Mouse (Mus musculus) spleen, adult 2 months (tissue): Measurements from ENCODE around the gene Zmiz1. TPM values are rescaled to one million over a fixed set of nuclear protein-coding genes. Genes with fewer than 3 reads are reported as not detected.

Experiments used
- DNase-seq, 2 experiments: peaks; one replicate each; pipeline versions ENCODE4 v3.0.0 to v3.0.0-alpha.2; 2012 to 2021; ENCODE audit warnings: low spot score in 2 of 2, low read depth in 1 of 2
- H3K27ac ChIP-seq: fragments of 200-500 bp; 2 replicates; pipeline ENCODE4 v1.5.1; 2012; ENCODE audit warnings: low read length, inconsistent platforms; ENCODE audit not compliant: insufficient read depth
- H3K27me3 ChIP-seq: fragments of 200-500 bp; 2 replicates; pipeline ENCODE4 v1.6.1; 2012; ENCODE audit warnings: mild to moderate bottlenecking, moderate library complexity, low read length, inconsistent platforms; ENCODE audit not compliant: control insufficient read depth, insufficient read depth
- H3K36me3 ChIP-seq: fragments of 200-500 bp; 2 replicates; pipeline ENCODE4 v1.6.1; 2012; ENCODE audit warnings: mild to moderate bottlenecking, low read length, inconsistent platforms; ENCODE audit not compliant: control insufficient read depth, insufficient read depth
- H3K4me1 ChIP-seq: fragments of 200-500 bp; 2 replicates; pipeline ENCODE4 v1.6.1; 2011; ENCODE audit warnings: inconsistent platforms; ENCODE audit not compliant: control insufficient read depth, insufficient read depth, insufficient read length
- H3K4me3 ChIP-seq: fragments of 200-500 bp; 2 replicates; pipeline ENCODE4 v1.5.1; 2011; ENCODE audit warnings: mild to moderate bottlenecking, inconsistent platforms; ENCODE audit not compliant: insufficient read depth, insufficient read length; ENCODE audit errors: extremely low read depth
- CTCF ChIP-seq: fragments of 200-500 bp; IDR thresholded peaks from 2 replicates; pipeline ENCODE4 v1.5.1; 2011; ENCODE audit warnings: mild to moderate bottlenecking, inconsistent platforms; ENCODE audit not compliant: insufficient read depth, insufficient read length, insufficient replicate concordance; ENCODE audit errors: extremely low read depth
- POLR2A ChIP-seq: fragments of 200-500 bp; IDR thresholded peaks from 2 replicates; pipeline ENCODE4 v1.6.1; 2011; ENCODE audit warnings: low read depth, low read length, inconsistent platforms
- WGBS: fragments of 180-500 bp; shearing (Covaris S2); methylation state at CpG from one replicate; pipeline ENCODE4 v1.1.7; 2018; 5-methylcytosine and 5-hydroxymethylcytosine counted together
- polyA plus RNA-seq: library from polyadenylated mRNA; depleted of rRNA; stranded (reverse); fragments of >200 nt; gene quantifications from 2 replicates; pipeline ENCODE4 v1.2.3, GENCODE M21; 2012

Zmiz1 gene
- polyA plus RNA-seq, 1 experiment, result 48.5 TPM

DNA sequence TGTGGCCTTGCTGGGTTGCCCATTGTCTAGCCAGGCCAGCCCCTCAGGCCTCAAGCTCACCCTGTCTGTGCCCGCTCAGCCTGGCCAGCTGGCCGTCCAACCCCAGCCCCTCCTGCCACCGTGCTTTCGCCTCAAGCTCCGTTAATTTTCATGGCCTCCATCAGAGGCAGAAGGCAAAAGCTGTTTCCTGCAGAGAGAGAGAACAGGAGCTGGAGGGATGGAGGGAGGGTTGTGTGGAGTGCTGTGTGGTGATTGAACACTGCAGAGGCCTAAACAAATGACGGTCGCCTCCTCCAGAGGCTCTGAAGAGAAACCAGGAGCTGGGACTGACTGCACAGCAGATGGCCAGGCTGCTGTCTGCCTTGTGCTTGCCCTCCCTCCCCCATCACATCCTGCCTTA, 164.7 kb downstream of the Zmiz1 start:
- no peak for DNase-seq
- TF ChIP-seq CTCF, result no peak
- no peak for TF ChIP-seq POLR2A
- peaks cover 1% of the 10 kb centered on the region; the same call in 1 of the 2 replicates for H3K36me3 ChIP-seq
- no peaks in the 10 kb centered on the region for H3K27me3 ChIP-seq
- no peak overlapping the region for H3K27ac ChIP-seq
- H3K4me3 ChIP-seq, result no peak overlapping the region
- WGBS, result 75% methylated on average over 7 of the region's 7 CpGs
- H3K4me1 ChIP-seq, result no peaks in the 10 kb centered on the region; the same call in 1 of the 2 replicates

DNA sequence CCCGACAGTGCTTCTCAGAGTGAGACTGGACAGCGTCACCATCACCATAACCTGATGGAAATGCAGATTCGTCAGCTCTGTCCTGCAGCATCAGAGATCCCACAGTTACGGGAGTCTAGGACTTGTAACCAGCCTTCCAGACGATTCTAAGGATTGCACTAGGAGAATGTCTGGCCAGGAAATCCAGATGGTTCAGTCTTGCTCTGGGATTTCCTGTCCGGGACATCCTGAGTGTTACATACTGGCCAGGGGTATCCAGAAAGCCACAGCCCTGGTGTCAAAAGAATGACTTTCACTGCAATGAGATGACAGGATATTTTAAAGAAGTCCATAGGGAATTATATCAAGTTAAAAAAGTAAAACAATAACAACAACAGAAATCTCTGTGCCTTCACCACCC, 165.7 kb downstream of the Zmiz1 start:
- no peak for DNase-seq
- WGBS, result 82% methylated on average over 6 of the region's 6 CpGs

DNA sequence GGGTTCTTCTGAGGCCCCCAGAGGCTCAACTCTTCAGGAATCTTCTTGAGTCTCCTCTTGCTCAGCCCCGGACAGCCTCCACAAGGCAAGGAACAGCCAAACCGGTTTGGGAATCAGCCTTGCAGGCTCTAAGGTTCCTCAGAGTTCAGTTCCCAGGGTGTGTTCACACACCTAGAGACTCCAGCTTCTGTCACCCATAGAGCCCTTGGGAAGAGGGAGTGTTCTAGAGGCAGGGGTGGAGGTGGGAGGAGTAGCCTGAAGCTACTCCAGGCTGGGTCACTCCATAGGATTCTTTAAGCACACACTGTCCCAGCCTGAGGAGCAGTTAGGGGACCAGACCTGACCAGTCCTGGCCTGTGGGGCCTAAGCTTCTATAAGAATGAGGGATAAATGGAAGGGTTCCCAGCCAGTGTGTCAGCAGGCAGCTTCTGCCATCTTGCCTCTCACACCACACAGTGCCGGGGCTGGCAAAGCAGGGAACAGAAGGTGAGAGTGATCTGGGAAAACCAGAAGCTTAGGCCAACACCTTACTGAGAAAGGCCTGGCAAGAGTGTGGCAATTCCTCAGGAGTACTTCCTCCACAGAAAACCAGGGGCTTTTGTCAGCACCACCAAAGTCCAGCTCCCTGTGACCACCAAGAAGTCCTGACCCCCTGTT, 168.7 kb downstream of the Zmiz1 start:
- no peak overlapping the region for H3K4me3 ChIP-seq
- peaks cover 1% of the 10 kb centered on the region; the same call in 1 of the 2 replicates for H3K36me3 ChIP-seq
- TF ChIP-seq POLR2A (no peak), CTCF (no peak)
- no peaks in the 10 kb centered on the region for H3K27me3 ChIP-seq
- no peak for DNase-seq
- no peaks in the 10 kb centered on the region; the same call in 1 of the 2 replicates for H3K4me1 ChIP-seq
- WGBS, result 85% methylated on average over 3 of the region's 3 CpGs
- no peak overlapping the region for H3K27ac ChIP-seq

More for the DNA sequence above, 165.7 kb downstream of the Zmiz1 start:
- H3K27me3 ChIP-seq, result no peaks in the 10 kb centered on the region
- no peak for TF ChIP-seq POLR2A
- no peak for TF ChIP-seq CTCF
- H3K36me3 ChIP-seq, result peaks cover 1% of the 10 kb centered on the region; the same call in 1 of the 2 replicates
- H3K4me3 ChIP-seq, result no peak overlapping the region
- H3K27ac ChIP-seq, result no peak overlapping the region
- no peaks in the 10 kb centered on the region; the same call in 1 of the 2 replicates for H3K4me1 ChIP-seq

DNA sequence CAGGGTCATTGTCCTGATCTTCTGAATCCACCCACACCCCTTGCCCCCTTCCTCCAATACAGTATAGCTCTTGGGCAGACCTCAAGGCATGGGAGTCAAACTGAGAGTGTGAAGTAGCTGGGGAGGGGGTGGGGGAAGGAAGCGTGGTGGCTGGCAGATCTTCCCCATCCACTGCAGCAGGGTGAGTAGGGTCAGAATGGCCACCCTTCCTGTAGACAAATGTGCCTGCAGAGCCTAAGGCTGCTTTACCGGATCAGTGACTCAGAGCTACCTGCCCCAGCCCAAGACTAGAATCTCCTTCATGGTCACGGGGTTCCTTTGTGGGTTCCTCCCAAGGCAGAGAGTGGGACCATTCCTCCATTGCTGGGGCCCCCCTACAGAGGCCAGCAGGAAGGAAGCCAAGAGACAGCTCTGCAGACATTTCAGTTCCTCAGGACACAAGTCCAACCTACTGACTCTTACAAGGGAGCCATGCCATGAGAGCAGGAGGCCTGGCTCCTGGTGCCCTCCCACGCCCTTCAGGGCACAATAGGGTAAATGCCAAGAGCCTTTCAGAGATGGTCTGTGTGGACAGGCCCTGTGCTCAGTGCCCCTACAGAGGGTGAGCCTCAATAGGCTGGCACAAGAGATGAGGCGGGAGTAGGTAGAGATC, 169.6 kb downstream of the Zmiz1 start:
- Histone ChIP-seq H3K36me3 (peaks cover under 1% of the 10 kb centered on the region; the same call in 1 of the 2 replicates), H3K27me3 (no peaks in the 10 kb centered on the region), H3K4me3 (no peak overlapping the region), H3K27ac (peak overlapping the region; percentile 7; the same call in 1 of the 2 replicates), H3K4me1 (no peaks in the 10 kb centered on the region; the same call in 1 of the 2 replicates)
- DNase-seq, result no peak
- TF ChIP-seq POLR2A (no peak), CTCF (no peak)
- WGBS, result 50% methylated on average over 5 of the region's 5 CpGs

DNA sequence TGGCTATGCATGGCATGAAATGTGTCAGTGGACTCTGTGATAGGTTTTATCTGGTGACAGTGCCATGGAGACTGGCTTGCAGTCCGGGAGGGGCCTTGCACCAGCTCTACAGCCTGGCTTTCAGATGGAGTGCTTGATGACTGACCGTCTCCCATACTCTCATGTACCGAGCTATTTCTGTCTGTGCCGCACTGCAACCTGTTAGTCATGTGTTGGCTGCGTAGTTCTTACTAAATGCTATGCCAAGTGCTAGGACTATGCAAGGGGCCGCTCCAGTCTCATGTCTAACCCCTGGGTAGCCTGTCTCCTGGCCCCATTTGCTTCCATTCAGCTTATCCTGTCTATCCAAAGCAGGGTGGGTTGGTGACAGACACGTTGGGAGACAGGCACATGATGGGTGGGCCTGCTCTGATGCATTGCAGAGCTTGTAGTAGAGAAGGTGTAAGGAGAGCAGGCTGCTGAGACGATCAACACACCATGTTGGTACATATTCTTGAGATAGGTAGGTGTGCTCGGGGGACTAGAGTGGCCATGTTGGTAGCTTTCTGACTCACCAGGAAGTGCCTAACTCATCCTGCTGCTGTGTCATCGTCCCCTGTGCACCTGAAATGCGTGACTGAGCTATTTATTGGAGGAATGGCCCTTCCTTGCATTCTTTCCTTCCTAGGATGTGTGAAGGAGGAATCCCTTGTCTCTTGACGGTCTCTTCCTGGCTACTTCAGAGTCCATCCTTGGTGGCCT, 171.1 kb downstream of the Zmiz1 start:
- no peak for TF ChIP-seq POLR2A
- TF ChIP-seq CTCF, result no peak
- no peak for DNase-seq
- H3K36me3 ChIP-seq, result no peaks in the 10 kb centered on the region
- WGBS, result 89% methylated on average over 12 of the region's 12 CpGs
- H3K4me3 ChIP-seq, result no peak overlapping the region
- no peaks in the 10 kb centered on the region for H3K27me3 ChIP-seq
- H3K4me1 ChIP-seq, result peaks cover 2% of the 10 kb centered on the region; the same call in 1 of the 2 replicates
- H3K27ac ChIP-seq, result no peak overlapping the region

DNA sequence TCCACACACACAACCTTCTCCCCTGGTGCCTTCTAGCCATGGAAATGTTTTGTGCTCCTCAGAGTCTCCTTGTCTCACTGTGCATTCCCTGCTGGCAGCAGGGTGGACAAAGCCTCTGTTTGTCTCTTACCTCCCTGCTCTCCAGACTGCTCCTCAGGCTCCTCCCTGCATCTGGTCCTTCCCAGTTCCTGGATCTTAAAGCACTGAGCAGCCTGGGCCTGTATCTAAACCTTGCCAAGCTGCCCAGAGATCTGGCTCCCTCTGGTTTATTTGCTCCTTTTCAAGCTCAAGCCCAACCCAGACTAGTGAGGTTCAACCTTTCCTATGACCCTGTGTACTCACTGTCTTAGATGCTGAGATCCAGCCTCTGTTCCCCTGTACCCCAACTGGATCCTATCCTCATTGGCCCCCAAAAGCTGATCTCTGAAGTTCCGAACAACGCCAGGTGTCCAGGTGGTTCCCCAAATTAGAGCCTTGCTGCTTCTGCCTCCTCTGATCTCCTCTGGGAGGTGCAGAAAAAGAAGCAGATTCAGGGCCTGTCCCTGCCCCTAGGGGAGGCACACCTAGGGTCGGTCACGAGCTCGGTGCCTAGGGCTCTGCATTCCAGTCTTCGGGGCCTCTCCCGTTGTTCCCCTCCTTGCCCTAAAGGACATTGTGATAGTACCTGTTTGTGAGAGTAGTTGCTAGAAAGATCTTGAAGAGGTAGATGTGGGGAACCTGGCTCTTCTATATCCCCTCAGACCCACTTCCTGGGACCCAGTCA, 171.8 kb downstream of the Zmiz1 start:
- WGBS, result 91% methylated on average over 7 of the region's 7 CpGs

More for the DNA sequence above, 171.8 kb downstream of the Zmiz1 start:
- Histone ChIP-seq H3K4me1 (peaks cover 2% of the 10 kb centered on the region; the same call in 1 of the 2 replicates), H3K27me3 (no peaks in the 10 kb centered on the region), H3K4me3 (no peak overlapping the region), H3K36me3 (peaks cover 2% of the 10 kb centered on the region), H3K27ac (no peak overlapping the region)
- no peak for DNase-seq
- no peak for TF ChIP-seq POLR2A
- TF ChIP-seq CTCF, result no peak
